Mouse (Mus musculus) liver, embryonic 16.5 days (tissue): ENCODE results near the gene D2hgdh. TPM values are rescaled to one million over a fixed set of nuclear protein-coding genes. Genes with fewer than 3 reads are reported as not detected.
"Not testable (repeated sequence)": the region's sequence is repeated elsewhere in the genome, so short reads cannot be mapped to it uniquely, and the experiment has no call there.

Source experiments
- ATAC-seq: fragments of 200-750 bp; cut with Nextera tagmentation; 2 replicates; pipeline ENCODE4 v1.8.0; 2017; ENCODE audit warnings: low read depth, mild to moderate bottlenecking, moderate number of reproducible peaks, moderate library complexity
- H3K27ac ChIP-seq: fragments of 300-500 bp; sonication (generic); 2 replicates; pipeline ENCODE4 v1.5.1; 2014; ENCODE audit warnings: mild to moderate bottlenecking, low read length
- H3K27me3 ChIP-seq: fragments of 300-500 bp; sonication (generic); 2 replicates; pipeline ENCODE4 v1.6.1; 2014; ENCODE audit warnings: low read depth, low read length, mixed read lengths; ENCODE audit not compliant: control insufficient read depth, insufficient read depth
- H3K36me3 ChIP-seq: fragments of 300-500 bp; sonication (generic); 2 replicates; pipeline ENCODE4 v1.6.1; 2014; ENCODE audit warnings: mild to moderate bottlenecking; ENCODE audit not compliant: control insufficient read depth, insufficient read depth
- H3K4me1 ChIP-seq: fragments of 300-500 bp; sonication (generic); 2 replicates; pipeline ENCODE4 v1.6.1; 2014; ENCODE audit warnings: low read depth, low read length, mixed read lengths; ENCODE audit not compliant: control insufficient read depth
- H3K4me2 ChIP-seq: fragments of 300-500 bp; sonication (generic); 2 replicates; pipeline ENCODE4 v1.6.1; 2014; ENCODE audit warnings: low read depth, low read length, mixed read lengths
- H3K4me3 ChIP-seq: fragments of 300-500 bp; sonication (generic); 2 replicates; pipeline ENCODE4 v1.5.1; 2014; ENCODE audit warnings: low read depth, mild to moderate bottlenecking, low read length
- H3K9ac ChIP-seq: fragments of 300-500 bp; sonication (generic); 2 replicates; pipeline ENCODE4 v1.6.1; 2014; ENCODE audit warnings: low read depth, low read length
- H3K9me3 ChIP-seq: fragments of 300-500 bp; sonication (generic); replicated peaks from 2 replicates; pipeline ENCODE4 v1.6.1; 2016; ENCODE audit warnings: low read length; ENCODE audit not compliant: control insufficient read depth
- WGBS: fragments of 180-500 bp; shearing (Covaris S2); extraction: QIAGEN DNeasy Blood & Tissue Kit; methylation state at CpG from one replicate; pipeline ENCODE4 v1.1.7; 2014; ENCODE audit not compliant: insufficient replicate concordance; 5-methylcytosine and 5-hydroxymethylcytosine counted together
- polyA plus RNA-seq: library from polyadenylated mRNA; unstranded; fragments of >200 nt; fragmentation: Nextera tagmentation; extraction: Ambion mirVana; gene quantifications from 2 replicates; pipeline ENCODE4 v1.2.1, GENCODE M21; 2015

D2hgdh gene
- polyA plus RNA-seq, 1 experiment from 2014 or later, result 6.9 TPM

DNA sequence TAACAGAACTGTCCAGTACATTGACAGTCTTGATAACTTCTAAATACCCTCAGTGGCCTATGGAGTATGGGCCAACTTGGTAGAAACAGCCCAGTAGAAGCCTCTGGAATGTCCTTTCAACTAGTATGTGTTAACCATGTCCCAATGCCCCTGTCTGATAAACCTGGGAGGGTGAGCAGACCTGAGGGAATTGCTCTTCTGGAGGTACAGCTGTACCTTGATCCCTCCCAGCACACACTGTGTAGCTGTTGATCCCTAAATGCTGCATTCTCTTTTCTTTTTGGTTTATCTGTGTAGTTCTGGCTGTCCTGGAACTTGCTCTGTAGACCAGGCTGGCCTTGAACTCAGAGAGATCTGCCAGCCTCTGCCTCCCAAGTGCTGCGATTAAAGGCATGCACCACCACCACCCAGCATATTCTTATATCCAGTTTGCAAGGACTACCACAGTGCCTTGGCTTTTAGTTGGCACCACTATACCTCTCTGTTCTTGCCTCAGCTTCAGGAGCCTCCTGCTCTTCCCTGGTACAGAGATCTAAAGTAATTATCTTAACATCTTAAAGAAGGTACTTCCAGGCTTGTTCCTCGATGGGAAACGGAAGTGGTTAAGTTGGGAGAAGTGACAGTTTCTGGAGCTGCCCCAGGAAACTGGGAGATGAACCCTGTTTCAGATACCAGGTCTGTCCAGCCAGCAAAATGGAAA, 763 bp upstream of the D2hgdh start:
- Histone ChIP-seq H3K27me3 (no peaks in the 10 kb centered on the region), H3K9ac (peak overlapping the region; percentile 78; the same call in 1 of the 2 replicates)

DNA sequence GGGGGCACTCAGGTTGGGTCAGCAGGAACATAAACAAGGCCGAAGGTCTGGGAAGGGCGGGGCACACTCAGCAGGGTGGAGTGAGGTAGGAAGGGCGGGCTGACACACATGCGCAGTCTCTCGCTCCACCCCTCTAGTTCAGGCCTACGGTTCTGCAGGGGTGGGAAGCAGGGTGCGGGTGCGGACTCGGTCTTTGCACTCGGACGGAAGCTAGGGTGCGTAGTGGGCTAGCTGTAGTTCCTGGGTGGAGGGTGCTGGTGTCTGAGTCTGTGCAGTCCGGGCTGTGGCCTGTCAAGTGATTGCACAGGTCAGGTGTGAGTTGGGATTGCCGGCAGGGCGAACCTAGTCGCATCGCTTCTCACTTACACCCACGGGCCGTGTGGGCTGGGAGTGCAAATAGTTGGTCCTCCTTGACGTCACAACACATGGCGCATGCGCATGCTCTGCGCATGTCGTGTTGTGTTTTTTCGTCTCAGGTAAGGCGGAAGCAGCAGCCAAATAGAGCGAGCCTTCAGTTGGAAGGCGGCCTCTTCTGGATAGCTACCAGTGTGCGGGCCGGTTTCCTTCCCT, 481 bp downstream of the D2hgdh start:
- Histone ChIP-seq H3K4me3 (peak overlapping the region; percentile 73), H3K36me3 (peaks cover 9% of the 10 kb centered on the region), H3K27ac (peak overlapping the region; percentile 100), H3K27me3 (no peaks in the 10 kb centered on the region), H3K4me2 (peak overlapping the region; percentile 98), H3K4me1 (peaks cover 22% of the 10 kb centered on the region), H3K9ac (peak overlapping the region; percentile 78), H3K9me3 (no peaks in the 10 kb centered on the region)
- WGBS, result 2% methylated on average over 30 of the region's 30 CpGs
- peak; percentile 99 for ATAC-seq

More for the DNA sequence above, 763 bp upstream of the D2hgdh start:
- 59% methylated on average over 3 of the region's 3 CpGs for WGBS
- Histone ChIP-seq H3K27ac (peak overlapping the region; percentile 100), H3K4me3 (no peak overlapping the region), H3K4me1 (peaks cover 22% of the 10 kb centered on the region), H3K36me3 (peaks cover 16% of the 10 kb centered on the region), H3K4me2 (peak overlapping the region; percentile 98), H3K9me3 (no peaks in the 10 kb centered on the region)
- no peak for ATAC-seq

DNA sequence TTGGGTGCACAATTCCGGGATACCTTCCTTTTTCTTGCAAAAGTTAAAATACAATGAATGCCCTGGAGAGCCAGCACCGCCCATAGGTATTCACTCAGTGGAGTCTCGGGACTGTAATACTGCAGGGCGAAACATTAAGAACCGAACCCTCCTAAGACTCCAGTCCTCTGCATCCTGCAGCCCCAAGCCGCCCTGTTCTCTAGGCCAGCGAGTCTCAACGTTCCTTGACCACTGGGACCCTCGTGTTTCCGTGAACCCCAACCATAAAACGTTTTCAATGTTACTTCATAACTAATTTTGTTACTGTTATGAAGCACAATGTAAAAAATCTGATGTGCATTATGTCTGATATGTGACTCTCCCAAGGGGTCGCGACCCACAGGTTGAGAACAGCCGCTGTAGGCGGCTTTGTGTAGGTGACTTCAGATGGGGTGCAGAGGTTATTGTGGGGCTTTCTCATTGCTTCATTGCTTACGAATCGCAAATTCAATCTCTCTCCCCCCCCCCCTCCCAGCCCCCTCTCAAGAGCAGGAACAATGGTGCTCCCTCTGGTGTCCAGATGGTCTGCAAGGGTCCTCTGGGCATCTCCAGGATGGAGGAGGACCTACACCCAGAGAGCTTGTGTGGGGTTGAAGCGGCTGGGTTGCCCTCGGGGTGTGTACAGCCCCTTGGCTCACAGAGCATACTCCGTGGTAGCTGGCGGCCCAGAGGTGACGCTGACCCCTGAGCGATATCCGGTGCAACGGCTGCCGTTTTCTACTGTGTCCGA, 1.2 kb downstream of the D2hgdh start:
- Histone ChIP-seq H3K9me3 (no peaks in the 10 kb centered on the region), H3K4me3 (peak overlapping the region; percentile 73), H3K4me1 (peaks cover 22% of the 10 kb centered on the region), H3K9ac (peak overlapping the region; percentile 78), H3K4me2 (peak overlapping the region; percentile 98), H3K27ac (peak overlapping the region; percentile 100), H3K27me3 (no peaks in the 10 kb centered on the region), H3K36me3 (peaks cover 7% of the 10 kb centered on the region)
- 40% methylated on average over 27 of the region's 27 CpGs for WGBS
- no peak for ATAC-seq

DNA sequence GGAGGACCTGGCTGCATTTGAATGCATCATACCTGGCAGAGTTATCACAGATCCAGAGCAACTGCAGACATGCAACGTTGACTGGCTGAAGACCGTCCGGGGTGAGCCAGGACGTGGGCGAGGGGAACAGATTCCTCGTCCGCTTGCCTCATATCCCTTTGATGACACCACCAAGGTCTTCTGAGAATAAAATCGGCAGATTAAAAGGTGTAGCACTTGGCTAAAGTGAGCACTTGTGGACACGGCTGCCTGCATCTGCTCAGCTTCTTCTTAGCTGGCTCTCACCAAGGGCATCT, 1.8 kb downstream of the D2hgdh start:
- Histone ChIP-seq H3K36me3 (0 out of 2 replicates have a peak, but pooled peaks cover 2% of the 10 kb centered on the region), H3K4me2 (peak overlapping the region; percentile 98), H3K9ac (no peak overlapping the region), H3K9me3 (no peaks in the 10 kb centered on the region), H3K4me1 (peaks cover 22% of the 10 kb centered on the region), H3K4me3 (peak overlapping the region; percentile 73; the same call in 1 of the 2 replicates), H3K27me3 (no peaks in the 10 kb centered on the region), H3K27ac (no peak overlapping the region)
- no peak for ATAC-seq
- 88% methylated on average over 9 of the region's 9 CpGs for WGBS

DNA sequence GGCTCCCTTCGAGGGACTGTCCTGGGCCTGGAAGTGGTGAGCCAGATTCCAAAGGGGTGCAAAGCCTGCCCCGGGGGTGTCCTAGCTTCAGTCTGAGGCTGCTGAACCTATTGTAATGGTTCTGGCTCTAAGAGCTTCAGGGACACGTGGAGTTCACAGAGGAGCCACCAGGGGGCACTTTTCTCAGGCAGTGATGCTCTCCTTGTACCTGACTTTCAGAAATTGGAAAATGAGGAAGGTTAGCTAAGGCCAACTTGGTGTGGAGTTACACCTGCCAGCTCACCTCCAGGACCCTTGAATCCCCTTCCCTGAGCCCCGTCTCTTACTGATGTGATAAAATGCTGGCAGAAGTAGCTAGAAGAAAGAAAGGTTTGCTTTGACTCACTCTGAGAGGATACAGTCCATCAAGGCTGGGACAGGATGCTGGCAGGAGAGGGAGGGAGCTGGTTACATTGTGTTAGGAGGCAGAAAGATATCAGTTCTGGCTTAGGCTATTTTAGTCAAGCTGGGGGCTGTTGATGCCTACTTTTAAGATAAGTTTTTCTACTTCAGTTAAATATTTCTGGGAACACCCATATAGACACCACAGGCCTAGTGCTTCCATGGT, 8.1 kb downstream of the D2hgdh start:
- WGBS, result 29% methylated on average over 2 of the region's 4 CpGs
- not testable (repeated sequence) for H3K27me3 ChIP-seq, ATAC-seq, H3K4me1 ChIP-seq, H3K36me3 ChIP-seq, H3K27ac ChIP-seq, H3K9me3 ChIP-seq, H3K4me3 ChIP-seq, H3K4me2 ChIP-seq, H3K9ac ChIP-seq

DNA sequence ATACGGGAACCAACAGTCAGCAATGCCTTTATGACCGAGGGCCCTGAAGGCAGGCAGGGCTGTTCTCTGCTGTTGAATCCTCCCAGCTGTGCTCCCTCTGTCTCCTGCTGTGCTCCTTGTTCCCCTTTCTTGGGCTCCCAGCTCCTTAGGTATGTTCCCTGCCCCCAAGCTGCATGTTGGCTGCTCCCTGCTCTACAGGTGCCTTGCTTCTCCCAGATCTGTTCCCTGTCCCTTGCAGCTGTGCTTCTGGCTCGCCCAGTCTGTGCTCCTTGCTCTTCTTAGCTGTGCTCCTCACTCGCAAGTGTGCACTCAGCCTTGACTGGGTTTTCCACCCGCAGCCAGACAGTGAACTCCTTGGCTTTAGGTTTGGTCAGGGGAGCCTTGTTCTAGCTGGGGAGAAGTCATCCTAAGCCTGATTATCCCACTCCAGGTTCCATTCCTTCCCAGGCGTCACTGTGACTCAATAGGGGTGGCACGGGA, 10.0 kb downstream of the D2hgdh start:
- Histone ChIP-seq H3K36me3 (no peaks in the 10 kb centered on the region), H3K4me2 (no peak overlapping the region), H3K4me1 (no peaks in the 10 kb centered on the region), H3K9me3 (no peaks in the 10 kb centered on the region), H3K27me3 (no peaks in the 10 kb centered on the region), H3K9ac (no peak overlapping the region), H3K4me3 (no peak overlapping the region), H3K27ac (no peak overlapping the region)
- ATAC-seq, result no peak
- WGBS, result 68% methylated on average over 7 of the region's 7 CpGs

DNA sequence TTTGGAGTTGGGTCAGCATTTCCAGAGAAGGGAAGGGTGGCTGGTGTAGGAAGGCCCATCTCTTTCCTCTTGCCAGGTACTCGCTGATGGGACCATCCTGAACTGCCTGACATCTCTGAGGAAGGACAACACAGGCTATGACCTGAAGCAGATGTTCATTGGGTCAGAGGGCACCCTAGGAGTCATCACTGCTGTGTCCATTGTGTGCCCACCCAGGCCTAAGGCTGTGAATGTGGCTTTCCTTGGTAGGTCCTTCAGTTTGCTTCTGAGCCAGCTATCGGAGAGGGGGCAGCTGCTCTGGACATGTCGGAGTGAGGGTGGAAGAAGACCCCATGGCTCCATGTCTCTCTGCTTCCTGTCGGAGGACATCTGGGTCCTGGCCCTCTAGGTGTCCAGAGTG, 10.5 kb downstream of the D2hgdh start:
- H3K27me3 ChIP-seq, result no peaks in the 10 kb centered on the region
- H3K4me3 ChIP-seq, result no peak overlapping the region
- H3K9me3 ChIP-seq, result no peaks in the 10 kb centered on the region
- H3K27ac ChIP-seq, result no peak overlapping the region
- H3K9ac ChIP-seq, result no peak overlapping the region
- no peaks in the 10 kb centered on the region for H3K4me1 ChIP-seq
- 81% methylated on average over 4 of the region's 4 CpGs for WGBS
- H3K4me2 ChIP-seq, result no peak overlapping the region
- H3K36me3 ChIP-seq, result no peaks in the 10 kb centered on the region
- no peak for ATAC-seq

DNA sequence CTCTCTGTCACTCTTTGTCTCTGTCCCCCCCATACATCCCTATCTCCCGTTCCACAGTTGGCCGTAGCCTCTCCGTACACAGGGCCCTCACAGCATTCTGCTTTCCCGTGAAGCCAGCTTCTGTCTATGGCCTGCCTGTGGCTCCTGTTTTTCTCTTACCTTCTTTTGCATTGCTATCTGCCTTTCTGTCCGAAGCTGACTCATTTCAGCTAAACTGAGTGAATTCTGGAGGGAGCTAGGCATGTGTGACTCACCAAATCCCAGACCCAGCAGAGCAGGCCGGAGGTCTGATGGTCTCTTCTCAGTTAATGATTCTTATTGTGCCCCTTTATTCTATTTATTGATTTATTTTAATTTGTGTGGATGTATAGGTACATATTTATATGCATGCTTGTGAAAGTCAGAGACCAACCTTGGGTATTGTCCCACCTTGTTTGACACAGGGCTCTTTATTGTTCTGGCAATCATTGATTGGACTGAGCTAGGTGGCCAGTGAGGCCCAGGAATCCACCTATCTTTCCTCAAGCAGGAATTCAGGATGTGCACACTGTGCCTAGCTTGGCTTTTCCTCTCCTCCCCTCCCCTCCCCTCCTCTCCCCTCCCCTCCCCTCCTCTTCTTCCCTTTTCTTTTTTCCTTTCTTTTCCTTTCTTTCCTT, 11.3 kb downstream of the D2hgdh start:
- Histone ChIP-seq H3K36me3 (no peaks in the 10 kb centered on the region), H3K4me3 (no peak overlapping the region), H3K9ac (no peak overlapping the region), H3K9me3 (no peaks in the 10 kb centered on the region), H3K27ac (no peak overlapping the region), H3K4me2 (no peak overlapping the region), H3K4me1 (no peaks in the 10 kb centered on the region), H3K27me3 (no peaks in the 10 kb centered on the region)
- 72% methylated on average over 6 of the region's 6 CpGs for WGBS
- ATAC-seq, result no peak
